Mouse (Mus musculus): Measurements from ENCODE around the gene Rad51c. TPM values are rescaled to one million over a fixed set of nuclear protein-coding genes. Genes with fewer than 3 reads are reported as not detected.

Rad51c gene
- polyA plus RNA-seq, 1 experiment, result 0.73 TPM

GRCm38 (mm10) chr11:87393855-87394254 lies 10.9 kb downstream of the Rad51c start:
- WGBS, result 59% methylated on average over 1 of the region's 1 CpGs
- peak; percentile 2 for DNase-seq (ENCODE audit: low read depth, low spot score)

DNA sequence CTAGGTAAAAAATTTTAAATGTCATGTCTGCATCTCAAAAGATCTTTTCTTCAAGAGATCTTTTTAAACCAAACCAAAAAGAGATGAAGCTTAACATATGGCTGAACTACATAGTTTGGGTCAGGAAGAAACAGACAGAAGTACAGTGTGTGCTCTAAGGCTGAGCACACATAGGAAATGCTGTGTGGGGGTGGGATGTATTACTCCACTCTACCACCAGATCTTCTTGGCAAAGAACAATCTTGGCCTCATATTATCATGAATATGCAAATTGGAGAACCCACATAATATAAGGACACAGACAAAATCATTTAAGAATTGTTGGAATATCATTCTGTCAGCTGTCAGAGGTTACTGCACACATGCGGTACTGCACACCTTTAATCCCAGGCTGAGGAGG lies 19.1 kb downstream of the Rad51c start:
- WGBS, result 93% methylated on average over 1 of the region's 1 CpGs
- DNase-seq (ENCODE audit: low read depth, low spot score), result no peak

- WGBS, result 96% methylated on average over 4 of the region's 4 CpGs
- DNase-seq (ENCODE audit: low read depth, low spot score), result no peak
These were observed 20.2 kb downstream of the Rad51c start for GRCm38 (mm10) chr11:87384551-87384950.

GRCm38 (mm10) chr11:87367865-87368580 lies 36.7 kb downstream of the Rad51c start:
- 72% methylated on average over 9 of the region's 9 CpGs for WGBS

DNA sequence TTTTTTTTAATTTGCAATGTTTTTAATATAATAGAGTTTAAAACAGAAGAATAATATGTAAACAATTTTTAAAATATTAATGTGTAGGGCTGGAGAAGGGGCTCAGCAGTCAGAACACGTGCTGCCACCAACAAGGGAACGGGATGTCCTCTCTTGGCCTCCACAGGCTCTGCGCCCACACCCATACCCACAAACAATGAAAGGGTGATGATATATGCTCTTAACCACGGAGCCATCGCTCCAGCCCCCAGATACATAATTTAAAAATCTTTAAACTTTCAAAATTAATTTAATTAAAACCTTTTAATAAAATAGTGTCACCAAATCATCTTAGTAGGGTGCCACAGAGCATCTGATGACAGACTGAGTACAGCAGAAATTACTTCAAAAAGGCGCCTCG lies 37.7 kb downstream of the Rad51c start:
- 79% methylated on average over 7 of the region's 7 CpGs for WGBS
- DNase-seq (ENCODE audit: low read depth, low spot score), result no peak

More at GRCm38 (mm10) chr11:87367865-87368580, 36.7 kb downstream of the Rad51c start:
- no peak for DNase-seq (ENCODE audit: low read depth, low spot score)

GRCm38 (mm10) chr11:87365120-87365519 lies 39.6 kb downstream of the Rad51c start:
- 88% methylated on average over 5 of the region's 5 CpGs for WGBS
- no peak for DNase-seq (ENCODE audit: low read depth, low spot score)

- WGBS, result 11% methylated on average over 10 of the region's 10 CpGs
- no peak for DNase-seq (ENCODE audit: low read depth, low spot score)
These were observed 45.5 kb downstream of the Rad51c start for GRCm38 (mm10) chr11:87359262-87359612.

DNA sequence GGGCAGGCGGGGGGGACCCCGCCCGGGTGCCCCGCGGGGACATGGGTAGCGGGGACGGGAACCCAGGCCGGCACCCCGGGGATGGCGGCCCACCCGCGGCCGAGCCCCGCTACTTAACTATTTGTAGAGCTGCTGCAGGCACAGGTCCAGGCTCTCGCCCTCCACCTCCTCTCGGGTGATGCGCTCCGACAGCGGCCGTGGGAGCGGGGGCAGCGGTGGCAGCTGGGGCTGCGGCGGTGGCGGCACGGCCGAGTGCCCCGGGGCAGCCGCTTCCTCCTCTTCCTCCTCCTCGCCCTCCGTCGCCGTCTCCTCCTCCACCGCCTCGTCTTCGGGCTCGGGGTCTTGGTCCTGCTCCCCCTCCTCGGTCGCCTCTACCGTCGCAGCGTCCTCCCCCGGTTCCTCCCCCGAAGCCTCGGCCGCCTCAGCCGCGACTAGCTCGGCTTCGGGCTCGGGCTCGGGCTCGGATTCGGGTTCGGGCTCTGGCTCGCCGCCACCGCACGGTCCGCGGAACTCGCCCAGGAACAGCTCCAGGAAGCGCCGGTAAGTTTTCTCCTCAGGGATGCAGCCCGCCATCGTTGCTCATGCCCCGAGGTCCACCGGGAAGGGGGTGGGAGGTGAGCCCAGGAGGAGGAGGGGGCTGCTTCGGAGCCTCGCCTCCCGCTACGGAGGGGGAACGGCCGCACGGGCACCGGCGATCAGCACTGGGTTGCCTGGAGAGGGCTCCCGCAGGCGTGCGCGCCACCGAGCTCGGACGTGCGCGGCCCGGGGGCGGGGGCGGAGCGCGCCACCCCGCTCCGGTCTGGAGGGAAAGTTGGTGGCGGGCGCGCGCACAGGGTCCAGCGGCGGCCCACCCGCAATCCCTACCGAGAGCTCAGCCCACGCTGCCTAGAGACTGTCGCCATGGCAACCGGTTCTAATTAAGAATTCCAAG lies 46.2 kb downstream of the Rad51c start, which contains the start of gene Ppm1e:
Ppm1e (minus strand) TSS at position 693 of the 931 bp plus-strand sequence.
- WGBS, result 2% methylated on average over 102 of the region's 104 CpGs

GRCm38 (mm10) chr11:87357317-87358300 lies 47.1 kb downstream of the Rad51c start:
- no peak for DNase-seq (ENCODE audit: low read depth, low spot score)
- WGBS, result 5% methylated on average over 31 of the region's 31 CpGs

More for the DNA sequence above, 46.2 kb downstream of the Rad51c start, which contains the start of gene Ppm1e:
- no peak for DNase-seq (ENCODE audit: low read depth, low spot score)

GRCm38 (mm10) chr11:87354861-87355260 lies 49.9 kb downstream of the Rad51c start:
- WGBS, result 89% methylated on average over 1 of the region's 1 CpGs
- DNase-seq (ENCODE audit: low read depth, low spot score), result no peak

DNA sequence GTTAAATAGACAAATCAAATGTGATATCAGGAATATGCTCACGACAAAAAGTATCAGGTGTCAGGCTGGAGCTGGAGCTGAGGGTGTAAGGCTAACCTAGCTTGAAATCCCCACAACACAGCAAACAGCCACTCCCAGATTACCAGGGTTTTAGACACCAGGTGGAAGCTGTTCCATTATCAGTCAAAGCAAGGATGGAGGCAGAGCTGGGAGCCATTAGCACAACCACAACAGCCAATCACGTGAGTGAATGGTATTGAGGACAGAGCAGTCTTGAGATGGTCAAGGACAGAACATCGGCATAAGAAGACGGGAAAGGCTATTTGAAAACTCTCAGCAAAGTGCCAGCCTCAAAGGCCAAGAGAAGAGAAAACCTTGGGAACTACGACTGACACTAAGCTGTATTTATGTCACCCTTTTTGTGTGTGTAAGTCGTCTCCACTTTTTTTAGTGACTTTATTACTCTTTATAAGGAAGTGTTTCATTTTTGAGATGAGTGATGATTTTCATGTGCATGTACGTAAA lies 51.0 kb downstream of the Rad51c start:
- 66% methylated on average over 7 of the region's 7 CpGs for WGBS
- DNase-seq (ENCODE audit: low read depth, low spot score), result no peak

Other genes with a start within 250 kb of the Rad51c start
- 0.69 and 1.1 TPM in 2 replicates for gene Ppm1e, start 45.9 kb downstream of the Rad51c start, polyA plus RNA-seq (2012; rRNA removed)
- 0.12 and 0.64 TPM in 2 replicates for gene Tex14, start 111 bp upstream of the Rad51c start, polyA plus RNA-seq (2012; rRNA removed)
- not detected in 2 replicates for gene Gm11492, start 161.7 kb upstream of the Rad51c start, polyA plus RNA-seq (2012; rRNA removed)
- 20.2 and 28.8 TPM in 2 replicates for gene Sept4, start 163.9 kb upstream of the Rad51c start, polyA plus RNA-seq (2012; rRNA removed)
- 22.4 and 61.6 TPM in 2 replicates for gene Mtmr4, start 187.2 kb upstream of the Rad51c start, polyA plus RNA-seq (2012; rRNA removed)
- gene Hsf5, start 212.2 kb upstream of the Rad51c start, polyA plus RNA-seq (2012; rRNA removed), result 0.04 and 0.19 TPM in 2 replicates